Mouse (Mus musculus) mesoderm, embryonic 11.5 days (tissue): Measurements from ENCODE around the gene Stpg1.
A peak's percentile ranks its signal among the peaks of the same experiment; 100 is the strongest.

Experiments
- DNase-seq: peaks from one replicate; pipeline ENCODE4 v3.0.0-alpha.2; 2012; ENCODE audit warnings: low read depth, low spot score

Stpg1 gene

GRCm38 (mm10) chr4:135494521-135495396 lies at the start of gene Stpg1, which contains the start of gene Nipal3:
Gene Stpg1, plus strand, starts transcription at chr4:135494790.
Gene Nipal3, minus strand, starts transcription at chr4:135495038.
- DNase-seq = peak; percentile 93

DNA sequence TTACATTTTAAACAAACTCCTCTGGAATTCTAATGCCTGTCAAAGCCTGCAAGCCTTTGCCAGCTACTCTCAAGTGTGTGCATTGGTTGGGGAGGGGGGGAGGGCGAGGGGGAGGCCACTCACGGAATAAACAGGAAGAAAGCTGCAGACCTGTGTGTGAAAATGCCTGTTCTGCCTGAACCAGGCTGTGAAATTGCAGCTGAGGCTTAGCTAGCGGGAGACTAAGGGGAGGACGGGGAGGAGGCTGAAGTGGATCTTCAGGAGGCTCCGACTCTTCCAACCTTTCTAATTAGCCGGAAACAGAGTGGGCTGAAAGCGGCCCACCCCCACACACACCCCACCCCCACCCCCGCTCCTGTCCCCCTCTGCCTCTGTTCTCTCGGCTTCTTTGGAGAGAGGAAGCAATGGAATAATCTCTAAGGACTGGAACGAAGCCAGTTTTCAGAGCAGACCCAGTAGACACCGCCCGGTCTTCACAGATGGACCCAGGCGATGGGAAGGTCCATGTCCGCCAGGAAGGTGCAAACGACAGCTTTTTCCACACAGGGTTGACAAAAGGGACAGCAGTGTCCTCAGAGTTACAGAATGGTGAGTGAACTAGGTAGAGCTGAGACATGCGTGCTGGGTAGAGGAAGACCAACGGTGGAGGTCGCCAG lies 43.1 kb upstream of the Stpg1 start:
- no peak for DNase-seq

- DNase-seq = no peak
Measured at GRCm38 (mm10) chr4:135453164-135453563, 41.4 kb upstream of the Stpg1 start.

DNA sequence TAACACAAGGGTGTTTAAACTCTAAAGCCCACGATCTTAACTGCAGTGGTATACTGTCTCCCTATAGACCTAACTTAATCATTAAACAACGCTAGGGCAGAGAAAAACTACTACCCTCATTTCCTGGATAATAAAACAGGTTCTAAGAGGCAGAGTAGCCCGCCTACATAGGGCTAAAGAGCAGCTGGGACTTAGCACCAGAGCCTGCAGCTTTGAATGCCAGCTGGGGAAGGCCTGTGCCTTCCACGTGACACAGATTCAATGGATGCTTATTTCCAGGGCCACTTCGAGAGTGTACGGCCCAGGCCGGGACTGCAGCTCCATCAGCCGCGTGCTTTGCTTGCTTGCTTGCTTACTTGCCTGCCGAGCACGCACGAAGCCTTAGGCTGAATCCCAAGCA lies 41.0 kb upstream of the Stpg1 start:
- no peak for DNase-seq

GRCm38 (mm10) chr4:135463406-135463805 lies 31.2 kb upstream of the Stpg1 start:
- DNase-seq = no peak

GRCm38 (mm10) chr4:135477851-135478250 lies 16.7 kb upstream of the Stpg1 start:
- no peak for DNase-seq

DNA sequence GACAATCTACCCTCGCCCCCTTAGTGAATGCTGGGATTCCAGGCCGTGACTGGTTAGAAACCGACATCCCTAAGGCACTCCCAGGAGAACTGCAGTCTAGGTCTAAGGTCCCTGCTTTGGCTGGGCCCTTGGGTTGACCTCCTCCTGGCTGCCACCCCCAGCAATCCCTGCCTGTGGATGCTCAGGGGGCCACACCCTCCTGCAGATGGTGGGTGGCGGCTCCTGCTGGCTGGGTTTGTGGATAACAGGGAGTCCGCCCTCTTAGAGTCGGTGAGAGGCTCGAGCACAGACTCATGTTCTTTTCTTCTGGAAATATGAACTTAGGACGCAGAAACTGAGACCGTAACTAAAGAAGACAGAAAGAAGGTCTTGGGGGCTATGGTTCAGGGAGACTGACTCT lies 14.2 kb upstream of the Stpg1 start:
- DNase-seq = no peak

DNA sequence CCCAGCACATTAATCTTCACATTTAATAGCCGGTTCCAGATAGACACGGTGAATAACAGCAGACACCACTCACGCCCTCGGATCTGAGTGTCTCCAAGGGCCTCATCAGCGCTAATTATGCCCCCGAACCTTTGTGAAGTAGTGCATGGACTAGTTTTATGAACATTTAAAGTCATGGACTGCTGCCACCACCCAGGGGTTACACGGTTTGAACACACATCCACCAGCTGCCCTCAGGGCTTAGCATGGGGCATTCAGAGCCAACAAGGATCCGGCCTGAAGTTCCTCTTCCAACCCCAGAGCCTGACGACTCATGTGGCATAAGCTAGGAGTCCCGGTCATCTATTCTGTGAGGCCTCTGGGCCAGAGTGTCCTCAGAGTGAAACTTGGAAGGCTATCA lies 9.5 kb upstream of the Stpg1 start:
- no peak for DNase-seq

GRCm38 (mm10) chr4:135486352-135486751 lies 8.2 kb upstream of the Stpg1 start:
- DNase-seq = no peak

- DNase-seq = no peak
Measured at GRCm38 (mm10) chr4:135489256-135489655, 5.3 kb upstream of the Stpg1 start.

GRCm38 (mm10) chr4:135493271-135493670 lies 1.3 kb upstream of the Stpg1 start:
- no peak for DNase-seq

DNA sequence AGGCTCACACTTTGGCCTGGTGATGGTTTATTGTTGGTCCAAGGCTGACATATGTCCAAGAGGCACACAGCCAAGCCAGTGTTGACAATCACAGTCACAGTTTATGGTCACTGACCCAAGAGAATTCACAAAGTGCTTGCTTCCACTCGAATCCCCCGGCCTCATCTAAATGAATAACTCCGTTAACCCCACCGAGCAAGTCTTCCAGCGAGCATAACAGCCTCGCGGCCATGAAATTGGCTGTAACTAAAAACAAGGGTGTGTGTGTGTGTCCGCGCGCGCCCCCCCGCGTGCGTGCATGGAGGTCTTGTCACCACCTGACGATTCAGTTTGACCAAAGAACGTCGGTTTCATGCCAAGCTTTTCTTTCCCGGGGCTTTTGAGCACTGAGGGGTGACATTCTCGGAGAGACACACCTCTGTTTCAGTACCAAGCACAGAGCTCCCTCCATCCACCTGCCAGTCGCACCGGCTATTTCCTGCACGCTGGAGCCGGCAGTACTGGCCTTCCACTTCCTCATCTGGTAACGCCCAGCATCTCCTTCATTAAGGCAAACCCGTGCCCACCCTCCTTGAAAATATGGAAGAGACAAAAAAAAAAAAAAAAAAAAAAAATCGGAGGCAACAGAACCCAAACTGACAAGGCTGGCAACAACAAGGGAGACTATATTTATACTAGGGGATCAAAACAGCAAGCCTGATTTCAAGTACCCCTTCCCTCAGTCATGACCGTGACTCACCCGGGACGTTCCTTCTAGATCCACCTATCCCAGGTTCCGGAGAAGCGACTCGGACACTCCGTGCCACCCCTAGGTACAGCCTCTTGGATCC lies 684 bp upstream of the Stpg1 start:
- DNase-seq = no peak

- DNase-seq = no peak
Measured at GRCm38 (mm10) chr4:135495397-135495791, 804 bp downstream of the Stpg1 start.

DNA sequence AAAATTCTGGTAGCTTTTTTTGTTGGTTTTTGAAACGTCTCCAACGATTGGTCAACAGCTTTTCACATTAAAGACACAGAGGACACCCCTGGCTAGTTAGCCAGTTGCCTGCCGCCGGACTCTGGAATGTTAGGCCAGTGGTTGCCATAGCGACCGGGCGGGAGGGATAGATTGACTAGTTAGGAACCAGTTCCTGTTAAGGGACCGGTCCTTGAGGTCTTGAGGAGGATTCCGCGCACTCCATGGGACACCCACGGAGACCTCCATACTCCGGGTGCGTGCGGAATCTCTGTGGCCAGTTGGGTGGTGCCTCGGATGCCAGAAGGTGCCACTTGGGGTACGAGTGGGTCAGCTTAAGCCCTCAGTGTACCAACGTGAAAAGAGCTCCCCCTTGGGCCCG lies 1.2 kb downstream of the Stpg1 start:
- peak; percentile 74 for DNase-seq

DNA sequence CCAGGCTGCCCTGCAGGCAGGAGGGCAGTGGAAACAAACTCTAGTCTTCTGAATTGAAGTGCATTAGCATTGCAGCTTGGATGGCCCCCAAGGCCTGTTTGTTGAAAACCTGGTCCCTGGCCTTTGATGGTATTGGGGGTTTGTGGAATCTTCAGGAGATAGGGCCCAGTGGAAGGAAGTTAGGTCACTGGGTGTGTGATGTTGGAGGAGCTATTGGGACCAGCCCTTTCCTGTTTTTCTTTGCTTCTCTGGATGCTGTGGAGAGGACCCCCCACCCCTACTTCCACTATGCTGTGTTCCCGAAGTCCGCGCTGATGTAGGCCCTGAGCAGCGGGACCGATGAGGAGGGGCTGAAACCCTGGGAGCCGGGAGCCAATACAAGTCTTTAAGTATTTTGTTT lies 3.5 kb downstream of the Stpg1 start:
- no peak for DNase-seq

GRCm38 (mm10) chr4:135499831-135500230 lies 5.2 kb downstream of the Stpg1 start:
- no peak for DNase-seq

DNA sequence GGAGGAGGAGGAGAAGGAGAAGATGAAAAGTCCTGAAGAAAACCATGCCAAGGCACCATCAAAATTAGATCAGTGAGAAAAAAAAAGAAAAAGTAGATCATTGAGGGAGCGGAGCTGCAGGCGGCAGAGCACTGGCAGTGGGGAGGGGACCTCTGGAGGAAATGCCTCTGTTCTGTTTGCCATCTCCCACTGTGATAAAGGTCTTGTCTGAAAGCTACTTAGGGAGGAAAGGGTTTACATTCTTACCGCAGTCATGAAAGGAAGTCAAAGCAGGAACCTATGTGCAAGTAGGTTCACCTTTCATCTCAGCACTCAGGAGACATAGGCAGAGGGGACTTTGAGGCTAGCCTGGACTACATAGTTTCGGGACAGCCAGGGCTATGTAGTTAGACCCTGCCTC lies 7.0 kb downstream of the Stpg1 start:
- no peak for DNase-seq

- DNase-seq = no peak
Measured at GRCm38 (mm10) chr4:135505794-135506193, 11.2 kb downstream of the Stpg1 start.

DNA sequence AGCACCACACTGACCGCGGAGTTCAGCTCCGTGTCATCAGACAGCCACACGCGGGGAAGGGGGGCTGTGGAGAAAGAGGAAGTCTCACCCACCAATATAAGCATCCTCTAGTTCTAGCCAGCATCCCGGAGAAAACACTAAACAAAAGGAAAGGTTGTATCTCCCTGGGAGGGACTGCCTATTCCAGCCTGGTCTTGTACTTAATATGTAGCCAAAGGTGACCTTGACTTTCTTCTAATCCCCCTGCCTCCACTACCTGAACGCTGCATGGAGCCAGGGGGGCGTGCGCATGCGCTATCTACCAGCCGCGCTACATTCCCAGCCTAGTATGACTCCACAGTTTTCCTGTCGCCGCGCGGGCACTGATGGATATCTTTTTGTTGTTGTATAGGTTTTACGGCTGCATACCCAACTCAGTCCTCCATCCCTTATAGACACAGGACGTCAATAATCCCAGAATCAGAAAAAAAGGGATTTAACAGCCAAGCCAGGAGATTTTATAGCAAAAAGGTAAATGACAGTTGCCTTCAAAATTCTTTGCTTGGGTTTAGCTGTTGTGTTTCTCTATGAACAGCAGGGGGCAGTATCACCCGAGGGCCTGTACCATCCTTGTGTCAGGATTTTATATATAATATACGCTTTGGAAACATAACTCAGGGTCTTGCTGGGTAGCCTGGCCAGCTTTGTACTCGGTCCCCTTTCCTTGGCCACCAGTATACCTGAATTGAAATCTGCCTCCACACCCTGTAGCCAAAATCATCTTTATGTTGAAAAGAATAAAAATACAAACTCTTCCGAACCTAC lies 13.2 kb downstream of the Stpg1 start:
- DNase-seq = peak; percentile 75

DNA sequence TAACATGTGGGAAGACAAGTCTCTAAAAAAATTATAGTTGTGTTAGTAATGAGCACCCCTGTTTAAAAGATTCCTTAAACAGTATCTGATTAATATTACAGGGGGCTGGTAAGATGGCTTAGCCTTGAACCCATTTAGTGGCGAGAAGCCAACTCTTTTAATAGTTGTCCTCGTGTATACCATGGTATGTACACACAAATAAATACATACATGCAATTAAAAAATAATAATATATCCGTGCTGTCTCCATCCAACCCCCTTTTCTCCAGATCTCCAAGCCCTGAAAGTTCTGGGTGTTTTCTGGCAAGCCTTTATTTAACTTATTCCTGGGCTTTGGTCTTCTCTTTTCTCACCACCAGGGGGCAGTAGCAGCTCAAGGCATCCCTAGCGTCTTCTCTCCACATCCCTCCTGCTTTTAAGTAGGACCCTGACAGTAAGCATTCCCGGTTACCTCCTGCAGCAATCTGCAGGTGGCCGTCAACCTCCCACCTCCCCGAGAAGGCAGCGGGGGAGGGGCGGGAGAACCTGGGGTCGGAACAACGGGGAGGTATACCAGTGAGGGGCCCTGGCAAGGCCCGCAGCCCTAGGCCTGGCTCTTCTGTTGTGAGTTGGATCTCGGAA lies 13.9 kb downstream of the Stpg1 start:
- peak; percentile 91 for DNase-seq

- no peak for DNase-seq
Measured at GRCm38 (mm10) chr4:135509515-135509914, 14.9 kb downstream of the Stpg1 start.
